Mouse (Mus musculus) erythroblast, embryonic 14.5 days (primary cell): ENCODE data around the gene Ankrd13a.

Experiments used
- GATA1 ChIP-seq: IDR thresholded peaks from 2 replicates; pipeline ENCODE4 v1.6.1; 2012; ENCODE audit warnings: low read length, inconsistent platforms, mixed read lengths
- TAL1 ChIP-seq: IDR thresholded peaks from 3 replicates; pipeline ENCODE4 v1.6.1; 2012; ENCODE audit warnings: low read length, inconsistent platforms, mixed read lengths

DNA sequence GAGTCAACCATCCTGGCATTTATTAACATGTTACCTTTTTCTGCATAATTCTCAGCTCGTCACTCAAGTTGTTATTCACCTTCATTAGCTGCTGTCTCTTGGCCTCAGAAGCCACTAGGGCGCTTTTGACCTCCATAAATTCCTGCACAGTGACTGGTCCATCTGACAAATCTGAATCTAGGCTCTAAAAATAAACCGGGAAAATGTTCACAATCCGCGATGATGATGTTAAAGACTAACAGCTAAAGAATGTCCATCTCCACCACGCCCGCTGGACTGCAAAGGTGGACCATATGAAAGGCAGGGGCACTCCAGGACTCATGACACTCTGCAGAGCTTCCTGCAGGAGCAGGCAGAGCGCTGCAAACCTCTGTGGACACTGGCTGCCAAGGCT is 30.8 kb upstream of the Ankrd13a start:
- TF ChIP-seq TAL1: no peak
- no peak for TF ChIP-seq GATA1
